Mouse (Mus musculus) forebrain, embryonic 12.5 days (tissue): ENCODE measurements around the gene Kcnmb2. TPM values are rescaled to one million over a fixed set of nuclear protein-coding genes. Genes with fewer than 3 reads are reported as not detected.

ENCODE experiments used
- ATAC-seq: fragments of 200-750 bp; cut with Nextera tagmentation; 2 replicates; pipeline ENCODE4 v1.8.0; 2017; ENCODE audit warnings: moderate TSS enrichment; ENCODE audit not compliant: low FRiP score
- H3K27ac ChIP-seq: fragments of 300-500 bp; sonication (generic); 2 replicates; pipeline ENCODE4 v1.5.1; 2016; ENCODE audit warnings: mild to moderate bottlenecking
- H3K27me3 ChIP-seq: fragments of 300-500 bp; sonication (generic); 2 replicates; pipeline ENCODE4 v1.6.1; 2016; ENCODE audit warnings: mild to moderate bottlenecking
- H3K36me3 ChIP-seq: fragments of 300-500 bp; sonication (generic); replicated peaks from 2 replicates; pipeline ENCODE4 v1.6.1; 2016; ENCODE audit warnings: mild to moderate bottlenecking
- H3K4me1 ChIP-seq: fragments of 300-500 bp; sonication (generic); 2 replicates; pipeline ENCODE4 v1.6.1; 2016
- H3K4me2 ChIP-seq: fragments of 300-500 bp; sonication (generic); 2 replicates; pipeline ENCODE4 v1.6.1; 2016; ENCODE audit warnings: mild to moderate bottlenecking, moderate library complexity
- H3K4me3 ChIP-seq: fragments of 300-500 bp; sonication (generic); replicated peaks from 2 replicates; pipeline ENCODE4 v1.5.1; 2016; ENCODE audit warnings: mild to moderate bottlenecking
- H3K9ac ChIP-seq: fragments of 300-500 bp; sonication (generic); 2 replicates; pipeline ENCODE4 v1.6.1; 2016; ENCODE audit warnings: mild to moderate bottlenecking
- H3K9me3 ChIP-seq: fragments of 300-500 bp; sonication (generic); 2 replicates; pipeline ENCODE4 v1.6.1; 2016
- WGBS: fragments of 180-500 bp; shearing (Covaris S2); methylation state at CpG from one replicate; pipeline ENCODE4 v1.1.7; 2016; 5-methylcytosine and 5-hydroxymethylcytosine counted together
- polyA plus RNA-seq: library from polyadenylated mRNA; unstranded; fragments of >200 nt; fragmentation: Nextera tagmentation; extraction: Ambion mirVana; gene quantifications from 2 replicates; pipeline ENCODE4 v1.2.1, GENCODE M21; 2016

Gene Kcnmb2
- polyA plus RNA-seq, 1 experiment from 2014 or later: 2.2 TPM

GRCm38 (mm10) chr3:31954213-31954612, 51.9 kb downstream of the Kcnmb2 start:
- H3K4me2 ChIP-seq: no peak overlapping the region
- H3K9me3 ChIP-seq: no peaks in the 10 kb centered on the region
- no peak overlapping the region for H3K9ac ChIP-seq
- H3K4me1 ChIP-seq: peaks cover 9% of the 10 kb centered on the region; the same call in 1 of the 2 replicates
- H3K4me3 ChIP-seq: no peak overlapping the region
- WGBS: 52% methylated on average over 3 of the region's 3 CpGs
- no peak for ATAC-seq
- no peak overlapping the region for H3K27ac ChIP-seq
- H3K27me3 ChIP-seq: no peaks in the 10 kb centered on the region
- H3K36me3 ChIP-seq: no peaks in the 10 kb centered on the region

- peaks cover 9% of the 10 kb centered on the region; the same call in 1 of the 2 replicates for H3K4me1 ChIP-seq
- WGBS: 87% methylated on average over 2 of the region's 2 CpGs
- no peaks in the 10 kb centered on the region for H3K36me3 ChIP-seq
- no peak overlapping the region for H3K4me3 ChIP-seq
- no peaks in the 10 kb centered on the region for H3K9me3 ChIP-seq
- no peak overlapping the region for H3K4me2 ChIP-seq
- no peak for ATAC-seq
- no peak overlapping the region for H3K27ac ChIP-seq
- H3K9ac ChIP-seq: no peak overlapping the region
- H3K27me3 ChIP-seq: no peaks in the 10 kb centered on the region
Observed at GRCm38 (mm10) chr3:31955004-31955403, 52.7 kb downstream of the Kcnmb2 start.

- Histone ChIP-seq H3K9ac (no peak overlapping the region), H3K27ac (no peak overlapping the region), H3K36me3 (no peaks in the 10 kb centered on the region), H3K4me2 (no peak overlapping the region), H3K9me3 (no peaks in the 10 kb centered on the region), H3K4me1 (peaks cover under 1% of the 10 kb centered on the region; the same call in 1 of the 2 replicates), H3K27me3 (no peaks in the 10 kb centered on the region), H3K4me3 (no peak overlapping the region)
- no peak for ATAC-seq
- WGBS: 80% methylated on average over 5 of the region's 5 CpGs
Observed at GRCm38 (mm10) chr3:31959821-31960220, 57.5 kb downstream of the Kcnmb2 start.

- Histone ChIP-seq H3K9me3 (no peaks in the 10 kb centered on the region), H3K27me3 (no peaks in the 10 kb centered on the region), H3K4me2 (no peak overlapping the region), H3K9ac (no peak overlapping the region), H3K36me3 (no peaks in the 10 kb centered on the region), H3K27ac (no peak overlapping the region), H3K4me1 (peaks cover under 1% of the 10 kb centered on the region; the same call in 1 of the 2 replicates), H3K4me3 (no peak overlapping the region)
- ATAC-seq: no peak
- 62% methylated on average over 3 of the region's 3 CpGs for WGBS
Observed at GRCm38 (mm10) chr3:31961175-31961574, 58.9 kb downstream of the Kcnmb2 start.

- H3K27me3 ChIP-seq: no peaks in the 10 kb centered on the region
- H3K9me3 ChIP-seq: no peaks in the 10 kb centered on the region
- H3K27ac ChIP-seq: no peak overlapping the region
- 96% methylated on average over 3 of the region's 3 CpGs for WGBS
- ATAC-seq: no peak
- no peak overlapping the region for H3K9ac ChIP-seq
- H3K4me3 ChIP-seq: no peak overlapping the region
- H3K4me1 ChIP-seq: peaks cover 5% of the 10 kb centered on the region; the same call in 1 of the 2 replicates
- H3K4me2 ChIP-seq: no peak overlapping the region
- H3K36me3 ChIP-seq: no peaks in the 10 kb centered on the region
Observed at GRCm38 (mm10) chr3:31963076-31963475, 60.8 kb downstream of the Kcnmb2 start.

GRCm38 (mm10) chr3:31979661-31980060, 77.4 kb downstream of the Kcnmb2 start:
- no peaks in the 10 kb centered on the region for H3K36me3 ChIP-seq
- H3K4me1 ChIP-seq: no peaks in the 10 kb centered on the region
- no peaks in the 10 kb centered on the region for H3K9me3 ChIP-seq
- H3K4me3 ChIP-seq: no peak overlapping the region
- 22% methylated on average over 3 of the region's 3 CpGs for WGBS
- H3K9ac ChIP-seq: no peak overlapping the region
- H3K27ac ChIP-seq: no peak overlapping the region
- no peaks in the 10 kb centered on the region for H3K27me3 ChIP-seq
- H3K4me2 ChIP-seq: no peak overlapping the region
- ATAC-seq: no peak

GRCm38 (mm10) chr3:31982444-31982843, 80.1 kb downstream of the Kcnmb2 start:
- peak; percentile 63; the same call in 1 of the 2 replicates for ATAC-seq
- no peak overlapping the region for H3K4me2 ChIP-seq

GRCm38 (mm10) chr3:31985103-31985502, 82.8 kb downstream of the Kcnmb2 start:
- ATAC-seq: no peak
- H3K27ac ChIP-seq: no peak overlapping the region
- WGBS: 72% methylated on average over 4 of the region's 4 CpGs
- no peaks in the 10 kb centered on the region for H3K27me3 ChIP-seq
- H3K36me3 ChIP-seq: no peaks in the 10 kb centered on the region
- no peak overlapping the region for H3K9ac ChIP-seq
- no peak overlapping the region for H3K4me2 ChIP-seq
- no peaks in the 10 kb centered on the region for H3K4me1 ChIP-seq
- H3K4me3 ChIP-seq: no peak overlapping the region
- H3K9me3 ChIP-seq: no peaks in the 10 kb centered on the region

More at GRCm38 (mm10) chr3:31982444-31982843, 80.1 kb downstream of the Kcnmb2 start:
- no peak overlapping the region for H3K4me3 ChIP-seq
- H3K9me3 ChIP-seq: no peaks in the 10 kb centered on the region
- H3K9ac ChIP-seq: no peak overlapping the region
- H3K27ac ChIP-seq: no peak overlapping the region
- H3K36me3 ChIP-seq: no peaks in the 10 kb centered on the region
- 43% methylated on average over 5 of the region's 5 CpGs for WGBS
- no peaks in the 10 kb centered on the region for H3K4me1 ChIP-seq
- H3K27me3 ChIP-seq: no peaks in the 10 kb centered on the region

GRCm38 (mm10) chr3:31991526-31992045, 89.3 kb downstream of the Kcnmb2 start:
- H3K27me3 ChIP-seq: no peaks in the 10 kb centered on the region
- no peak overlapping the region for H3K4me3 ChIP-seq
- H3K36me3 ChIP-seq: no peaks in the 10 kb centered on the region
- 79% methylated on average over 5 of the region's 5 CpGs for WGBS
- H3K9ac ChIP-seq: no peak overlapping the region
- H3K4me2 ChIP-seq: no peak overlapping the region
- H3K4me1 ChIP-seq: no peaks in the 10 kb centered on the region
- no peaks in the 10 kb centered on the region for H3K9me3 ChIP-seq
- no peak overlapping the region for H3K27ac ChIP-seq
- no peak for ATAC-seq

- ATAC-seq: no peak
- Histone ChIP-seq H3K27me3 (no peaks in the 10 kb centered on the region), H3K27ac (no peak overlapping the region), H3K4me3 (no peak overlapping the region), H3K9ac (no peak overlapping the region), H3K4me1 (no peaks in the 10 kb centered on the region), H3K4me2 (no peak overlapping the region), H3K9me3 (no peaks in the 10 kb centered on the region), H3K36me3 (no peaks in the 10 kb centered on the region)
- 87% methylated on average over 5 of the region's 5 CpGs for WGBS
Observed at GRCm38 (mm10) chr3:32011566-32011965, 109.3 kb downstream of the Kcnmb2 start.

- H3K36me3 ChIP-seq: no peaks in the 10 kb centered on the region
- H3K4me2 ChIP-seq: no peak overlapping the region
- H3K9ac ChIP-seq: no peak overlapping the region
- no peaks in the 10 kb centered on the region for H3K27me3 ChIP-seq
- H3K4me3 ChIP-seq: no peak overlapping the region
- no peaks in the 10 kb centered on the region for H3K9me3 ChIP-seq
- ATAC-seq: no peak; the same call in 1 of the 2 replicates
- H3K27ac ChIP-seq: no peak overlapping the region
- WGBS: 79% methylated on average over 12 of the region's 12 CpGs
- no peaks in the 10 kb centered on the region for H3K4me1 ChIP-seq
Observed at GRCm38 (mm10) chr3:32012205-32012931, 110.1 kb downstream of the Kcnmb2 start.

- Histone ChIP-seq H3K27ac (no peak overlapping the region), H3K9me3 (no peaks in the 10 kb centered on the region), H3K4me3 (no peak overlapping the region), H3K9ac (no peak overlapping the region), H3K4me1 (no peaks in the 10 kb centered on the region), H3K27me3 (no peaks in the 10 kb centered on the region), H3K4me2 (no peak overlapping the region), H3K36me3 (no peaks in the 10 kb centered on the region)
- ATAC-seq: no peak
- WGBS: 94% methylated on average over 6 of the region's 6 CpGs
Observed at GRCm38 (mm10) chr3:32020981-32021380, 118.7 kb downstream of the Kcnmb2 start.
